ENCODE assay signal across 7 mouse cellular contexts in the genomic region with DNA sequence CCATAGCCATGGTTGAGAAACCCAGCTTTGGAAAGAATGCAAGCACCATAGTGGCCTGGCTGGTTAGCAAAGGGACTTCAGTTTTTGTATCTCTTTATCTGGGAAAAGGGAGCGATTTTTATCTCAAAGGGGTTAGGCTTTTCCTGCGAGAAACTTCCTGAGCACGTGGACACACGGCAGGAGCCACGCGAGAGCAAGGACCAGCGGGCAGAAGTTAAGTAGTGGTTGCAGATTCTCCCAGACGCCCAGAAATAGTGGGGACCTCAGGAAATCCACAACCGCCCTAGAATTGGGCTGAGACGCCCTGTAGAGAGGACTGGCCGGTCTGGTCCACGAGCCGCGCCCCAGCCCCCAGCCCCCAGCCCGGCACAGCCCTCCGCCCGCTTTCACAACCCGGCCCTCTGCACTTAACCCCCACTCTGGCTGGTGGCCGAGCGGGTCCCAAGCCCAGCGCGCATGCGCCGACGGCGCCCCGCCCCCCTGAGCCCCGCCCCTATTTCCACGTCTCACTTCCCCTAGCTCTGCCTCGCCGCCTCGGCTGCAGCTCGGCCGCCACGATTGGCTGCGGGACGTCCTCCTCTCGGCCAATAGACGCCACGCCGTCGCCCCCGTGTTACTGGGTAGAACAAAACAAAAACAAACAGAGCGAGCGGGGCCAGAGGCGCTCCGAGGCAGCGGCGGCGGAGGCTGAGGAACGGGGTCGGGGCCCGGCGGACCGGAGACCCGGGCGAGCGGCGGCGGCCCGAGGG. TPM values are rescaled to one million over a fixed set of nuclear protein-coding genes. Genes with fewer than 3 reads are reported as not detected.
DNase-seq lines count a peak whose midpoint lies in the region; ATAC-seq lines count a peak whose summit lies in the region.

No protein-coding gene starts in this region.

- peak; percentile 97 for DNase-seq in adrenal gland, postnatal 10 days
- DNase-seq in embryonic facial prominence, embryonic 10.5 days (ENCODE audit: low spot score): peak; percentile 99
- peak; percentile 100 for DNase-seq in heart, adult 11 months
- peak; percentile 93 for DNase-seq in kidney, adult 18-20 months
- peak; percentile 100 for DNase-seq in limb, embryonic 11.5 days (ENCODE audit: low spot score)
- DNase-seq in midbrain, embryonic 14.5 days: peak; percentile 99
- peak; percentile 87 to 95 for DNase-seq in spleen, adult 18-20 months

- H3K4me3 ChIP-seq in embryonic facial prominence, embryonic 10.5 days: peak overlapping the region; percentile 95
- H3K4me3 ChIP-seq in limb, embryonic 11.5 days (ENCODE audit: low read depth, low read length): peak overlapping the region; percentile 93
- H3K4me3 ChIP-seq in midbrain, embryonic 14.5 days (replicated peaks; ENCODE audit: low read depth, low read length): peak overlapping the region; percentile 93

- H3K27ac ChIP-seq in embryonic facial prominence, embryonic 10.5 days (replicated peaks): peak overlapping the region; percentile 95
- peak overlapping the region; percentile 79 for H3K27ac ChIP-seq in limb, embryonic 11.5 days (replicated peaks; ENCODE audit: low read depth, low read length)
- peak overlapping the region; percentile 92 for H3K27ac ChIP-seq in midbrain, embryonic 14.5 days (replicated peaks; ENCODE audit: low read depth, low read length)

- under 1% methylated on average over 61 of the region's 61 CpGs for WGBS in embryonic facial prominence, embryonic 10.5 days
- WGBS in limb, embryonic 11.5 days: under 1% methylated on average over 50 of the region's 61 CpGs
- under 1% methylated on average over 56 of the region's 61 CpGs for WGBS in midbrain, embryonic 14.5 days

- H3K36me3 ChIP-seq in embryonic facial prominence, embryonic 10.5 days (replicated peaks): no peaks in the 10 kb centered on the region
- no peaks in the 10 kb centered on the region for H3K36me3 ChIP-seq in limb, embryonic 11.5 days (ENCODE audit: control insufficient read depth, insufficient read depth, low read length)
- H3K36me3 ChIP-seq in midbrain, embryonic 14.5 days (ENCODE audit: control insufficient read depth, insufficient read depth, low read length): no peaks in the 10 kb centered on the region

- H3K9ac ChIP-seq in limb, embryonic 11.5 days (ENCODE audit: low read length): peak overlapping the region; percentile 78
- H3K9ac ChIP-seq in midbrain, embryonic 14.5 days (replicated peaks; ENCODE audit: low read length): peak overlapping the region; percentile 87

- H3K27me3 ChIP-seq in embryonic facial prominence, embryonic 10.5 days (replicated peaks; ENCODE audit: low read depth, poor library complexity, severe bottlenecking): no peaks in the 10 kb centered on the region
- no peaks in the 10 kb centered on the region for H3K27me3 ChIP-seq in limb, embryonic 11.5 days (ENCODE audit: control insufficient read depth, insufficient read depth, low read length)
- no peaks in the 10 kb centered on the region for H3K27me3 ChIP-seq in midbrain, embryonic 14.5 days (ENCODE audit: control insufficient read depth, insufficient read depth, low read length)

- ATAC-seq in limb, embryonic 11.5 days (ENCODE audit: insufficient number of reproducible peaks, low FRiP score, low TSS enrichment, low read depth): peak; percentile 98
- peak; percentile 98 for ATAC-seq in midbrain, embryonic 14.5 days (ENCODE audit: low FRiP score, low TSS enrichment)

- no peaks in the 10 kb centered on the region for H3K9me3 ChIP-seq in embryonic facial prominence, embryonic 10.5 days
- no peaks in the 10 kb centered on the region for H3K9me3 ChIP-seq in limb, embryonic 11.5 days (ENCODE audit: control insufficient read depth, low read length)
- no peaks in the 10 kb centered on the region for H3K9me3 ChIP-seq in midbrain, embryonic 14.5 days (ENCODE audit: control insufficient read depth, low read length)

- H3K4me1 ChIP-seq in embryonic facial prominence, embryonic 10.5 days: peaks cover 27% of the 10 kb centered on the region
- no peaks in the 10 kb centered on the region; the same call in 1 of the 2 replicates for H3K4me1 ChIP-seq in limb, embryonic 11.5 days (ENCODE audit: control insufficient read depth, insufficient read depth, low read length)
- H3K4me1 ChIP-seq in midbrain, embryonic 14.5 days (ENCODE audit: control insufficient read depth, insufficient read depth, low read length): peaks cover 23% of the 10 kb centered on the region

- peak overlapping the region; percentile 74 for H3K4me2 ChIP-seq in limb, embryonic 11.5 days (ENCODE audit: low read depth, severe bottlenecking)
- H3K4me2 ChIP-seq in midbrain, embryonic 14.5 days (ENCODE audit: low read length): peak overlapping the region; percentile 85

RNA-seq across cellular contexts. Expression of gene Pdcd4, which starts 10.9 kb away (rescaled TPM):
- 100 to 1,000 TPM in 1 of 2 experiments, 10 to 100 TPM in 1; 92.2 to 104 TPM for total RNA-seq in adrenal gland, postnatal 10 days (2021)
- 66.5 and 78.8 TPM in 2 replicates for polyA plus RNA-seq in embryonic facial prominence, embryonic 10.5 days (2016; fragmentation: Nextera tagmentation; extraction: Ambion mirVana)
- 75.5 and 80.7 TPM in 2 replicates for polyA plus RNA-seq in limb, embryonic 11.5 days (2014; fragmentation: Nextera tagmentation; extraction: Ambion mirVana)
- 73.9 and 74.2 TPM in 2 replicates for polyA plus RNA-seq in midbrain, embryonic 14.5 days (2014; fragmentation: Nextera tagmentation; extraction: Ambion mirVana)

RNA-seq across cellular contexts. Expression of gene Shoc2, which starts 41.2 kb away (rescaled TPM):
- 10 to 100 TPM; 41.0 to 41.3 TPM for total RNA-seq in adrenal gland, postnatal 10 days (2021)
- polyA plus RNA-seq in embryonic facial prominence, embryonic 10.5 days (2016; fragmentation: Nextera tagmentation; extraction: Ambion mirVana): 62.7 and 65.9 TPM in 2 replicates
- 52.3 and 60.8 TPM in 2 replicates for polyA plus RNA-seq in limb, embryonic 11.5 days (2014; fragmentation: Nextera tagmentation; extraction: Ambion mirVana)
- polyA plus RNA-seq in midbrain, embryonic 14.5 days (2014; fragmentation: Nextera tagmentation; extraction: Ambion mirVana): 59.9 and 76.7 TPM in 2 replicates

RNA-seq across cellular contexts. Expression of gene Bbip1, which starts 41.5 kb away (rescaled TPM):
- 10 to 100 TPM; 25.6 to 26.0 TPM for total RNA-seq in adrenal gland, postnatal 10 days (2021)
- polyA plus RNA-seq in embryonic facial prominence, embryonic 10.5 days (2016; fragmentation: Nextera tagmentation; extraction: Ambion mirVana): 86.7 and 89.7 TPM in 2 replicates
- polyA plus RNA-seq in limb, embryonic 11.5 days (2014; fragmentation: Nextera tagmentation; extraction: Ambion mirVana): 98.0 and 100 TPM in 2 replicates
- 134 and 163 TPM in 2 replicates for polyA plus RNA-seq in midbrain, embryonic 14.5 days (2014; fragmentation: Nextera tagmentation; extraction: Ambion mirVana)

Comparison
In these comparisons a context has a peak if more than half of its experiments do, and no peak if none do; other contexts are left out.
1. Peak in every context shown above with its lines: DNase-seq, ATAC-seq, H3K4me3 ChIP-seq and H3K27ac ChIP-seq.